Mouse (Mus musculus) layer of hippocampus, adult 9-10 months (tissue): ENCODE measurements at regions not wholly inside any gene's neighbourhood (a gene's known extent, or its start where the extent isn't known, plus 50 kb on each side); places are given as distances from the start of the nearest gene placed in this dataset.

ENCODE experiments used
- DNase-seq: peaks from one replicate; pipeline ENCODE4 v3.0.0; 2022; ENCODE audit warnings: low spot score

DNA sequence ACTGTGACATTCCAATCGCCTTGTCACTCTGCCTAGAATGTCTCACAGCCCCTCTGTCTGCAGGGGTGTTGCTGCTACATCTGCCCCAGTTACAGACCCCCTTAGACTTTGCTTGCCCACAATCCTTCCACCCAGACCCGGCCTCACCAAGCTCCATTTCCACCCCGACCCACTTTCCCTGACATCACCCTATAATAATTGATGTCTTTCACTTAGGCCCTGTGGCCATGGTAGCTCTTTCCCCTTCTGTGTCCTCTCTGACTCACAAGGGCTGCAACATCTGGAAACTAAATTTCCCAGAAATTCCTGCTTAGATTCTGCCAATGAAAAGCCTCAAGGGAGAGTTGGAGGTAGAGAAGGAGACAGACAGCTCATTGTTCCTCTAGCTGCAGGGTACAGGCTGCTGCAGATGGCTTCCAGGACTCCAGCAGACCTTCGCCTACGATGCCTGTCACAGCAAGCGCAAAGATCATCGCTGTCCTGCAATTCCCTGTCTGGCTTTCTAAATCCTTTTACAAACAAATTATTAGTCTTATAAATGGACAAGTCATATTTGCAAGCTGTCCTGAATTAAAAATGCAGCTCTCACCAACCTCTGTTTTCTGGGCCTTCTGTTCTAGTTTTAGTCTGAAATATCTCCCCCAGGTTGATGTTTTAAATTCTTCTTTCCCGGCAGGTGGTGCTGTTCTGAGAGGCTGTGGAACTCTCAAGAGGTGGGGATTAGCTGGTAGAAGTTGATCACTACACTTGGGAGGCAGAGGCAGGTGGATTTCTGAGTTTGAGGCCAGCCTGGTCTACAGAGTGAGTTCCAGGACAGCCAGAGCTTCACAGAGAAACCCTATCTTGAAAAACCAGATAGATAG, 104.9 kb upstream of the Oxgr1 start:
- DNase-seq: no peak

- DNase-seq: no peak
Measured at GRCm38 (mm10) chr14:120148803-120149202, 106.6 kb upstream of the Oxgr1 start.

DNA sequence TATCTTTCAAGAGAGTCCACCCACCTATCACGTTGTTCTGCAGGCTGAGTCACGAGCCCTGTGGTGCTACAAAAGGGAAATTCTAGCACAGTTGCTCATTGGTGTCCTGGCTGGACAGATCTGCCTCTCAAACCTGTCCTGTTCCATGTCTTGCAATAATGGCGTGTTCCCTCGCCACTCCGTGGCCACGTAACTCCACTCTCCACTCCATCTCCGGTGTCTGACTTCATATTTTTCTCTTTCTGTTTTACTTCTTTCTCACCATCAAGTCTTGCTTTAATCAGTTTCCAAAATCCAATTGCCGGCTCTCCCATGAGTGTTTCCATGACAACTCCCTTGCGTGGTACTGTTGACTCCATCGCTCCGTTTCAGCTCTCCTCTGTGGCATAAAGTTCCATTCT, 107.1 kb upstream of the Oxgr1 start:
- DNase-seq: peak; percentile 50

DNA sequence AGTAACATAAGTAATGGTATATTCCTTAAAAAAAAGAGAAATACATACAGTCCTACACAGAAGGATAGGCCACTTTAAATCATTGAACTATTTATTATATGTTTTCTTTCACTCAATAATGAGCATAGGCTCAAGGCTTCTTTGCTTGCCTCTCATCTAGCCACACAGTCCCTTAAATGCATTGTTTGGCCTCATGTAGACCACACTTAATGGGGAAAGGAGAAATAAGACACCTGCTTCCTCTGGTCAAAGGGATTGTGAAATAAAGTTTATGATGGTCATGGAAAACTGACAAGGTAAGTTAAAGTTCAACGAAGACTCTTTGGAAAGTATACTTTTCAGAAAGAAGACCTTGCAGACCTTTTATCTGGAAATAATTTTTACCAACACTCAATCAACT, 108.4 kb upstream of the Oxgr1 start:
- no peak for DNase-seq

- no peak for DNase-seq
Measured at GRCm38 (mm10) chr14:120154413-120154812, 112.2 kb upstream of the Oxgr1 start.

GRCm38 (mm10) chr14:120164184-120164583, 111.3 kb upstream of the Mbnl2 start:
- no peak for DNase-seq

DNA sequence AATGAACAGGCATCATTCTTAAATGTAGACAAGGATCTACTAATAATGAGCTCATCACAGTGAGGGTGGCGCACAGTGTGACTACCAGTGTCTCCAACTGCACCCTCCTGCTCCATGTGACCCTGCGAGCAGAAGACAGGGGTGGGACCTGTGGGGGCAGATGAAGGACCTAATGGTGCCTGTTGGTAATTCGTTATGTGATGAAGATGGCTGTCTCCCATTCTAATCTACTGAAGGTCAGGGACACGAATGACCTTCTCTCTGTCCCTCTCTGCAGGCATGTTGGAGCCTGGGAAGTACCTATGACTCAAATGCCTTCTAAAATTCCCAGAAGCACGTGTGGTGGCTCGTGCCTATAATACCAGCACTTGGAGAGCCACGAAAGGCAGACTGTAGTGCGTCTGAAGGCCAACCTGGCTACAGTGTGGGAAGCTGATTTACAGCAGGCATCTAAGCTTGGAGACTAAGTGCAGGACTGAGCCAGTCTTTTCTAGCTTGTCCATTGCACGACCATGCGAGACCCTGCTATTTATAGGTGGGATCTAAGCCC, 109.9 kb upstream of the Mbnl2 start:
- no peak for DNase-seq

DNA sequence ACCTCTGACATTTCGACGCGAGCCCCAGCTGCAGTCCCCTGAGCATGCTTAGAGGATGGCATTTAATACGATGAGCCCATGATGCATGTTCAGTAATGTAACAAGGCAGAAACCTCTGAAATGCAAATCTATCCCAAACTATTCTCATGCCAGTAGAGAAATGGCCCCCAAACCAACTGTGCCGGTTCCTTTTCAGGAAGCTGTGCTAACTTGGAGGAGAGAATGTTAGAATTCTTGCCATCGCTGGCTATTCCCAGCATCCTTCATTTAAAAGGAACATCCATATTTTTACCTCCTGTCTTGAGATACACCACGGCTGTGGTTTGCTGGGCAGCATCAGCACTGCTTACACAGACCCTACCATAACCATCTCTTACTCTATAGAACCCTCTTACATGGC, 104.7 kb upstream of the Mbnl2 start:
- no peak for DNase-seq

DNA sequence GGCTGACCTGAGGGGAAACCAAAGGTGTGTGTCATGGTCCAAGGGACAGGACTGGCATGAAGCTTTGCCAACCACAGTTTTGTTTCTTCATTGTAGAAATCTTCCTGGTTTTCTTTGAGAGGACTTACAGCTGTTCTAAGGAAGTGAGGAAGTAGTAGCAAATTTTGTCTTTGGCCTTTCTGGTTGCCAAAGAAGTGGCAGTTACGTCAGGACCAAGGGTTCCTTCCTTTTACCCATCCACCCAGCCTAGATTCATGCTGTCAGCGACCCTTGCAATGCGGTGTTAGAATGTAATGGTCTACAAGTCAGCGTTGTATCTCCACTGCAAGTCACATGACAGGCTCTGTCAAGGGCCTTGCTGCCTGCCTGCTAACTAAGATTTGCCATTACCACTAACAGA, 103.4 kb upstream of the Mbnl2 start:
- DNase-seq: no peak

DNA sequence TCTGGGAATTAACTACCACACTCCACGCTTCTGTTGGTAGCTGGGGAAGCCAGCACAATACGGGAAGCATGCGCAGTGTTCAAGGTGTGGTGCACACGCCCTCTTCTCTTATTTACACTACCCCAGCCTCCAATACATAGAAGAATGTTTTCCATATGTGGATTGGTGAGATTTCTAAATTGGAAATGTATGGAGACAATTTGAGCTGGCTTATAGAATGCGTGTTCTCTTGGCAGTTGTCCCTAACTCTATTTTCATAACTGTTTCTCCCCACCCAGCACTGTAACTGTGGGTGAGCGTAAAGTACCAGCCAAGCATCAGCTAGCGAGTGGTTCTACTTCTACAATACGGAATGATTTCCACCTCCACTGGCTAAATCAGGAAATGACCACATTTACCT, 102.6 kb upstream of the Mbnl2 start:
- DNase-seq: no peak

GRCm38 (mm10) chr14:120174615-120175014, 100.9 kb upstream of the Mbnl2 start:
- no peak for DNase-seq

- no peak for DNase-seq
Measured at GRCm38 (mm10) chr14:120195218-120195617, 80.3 kb upstream of the Mbnl2 start.

DNA sequence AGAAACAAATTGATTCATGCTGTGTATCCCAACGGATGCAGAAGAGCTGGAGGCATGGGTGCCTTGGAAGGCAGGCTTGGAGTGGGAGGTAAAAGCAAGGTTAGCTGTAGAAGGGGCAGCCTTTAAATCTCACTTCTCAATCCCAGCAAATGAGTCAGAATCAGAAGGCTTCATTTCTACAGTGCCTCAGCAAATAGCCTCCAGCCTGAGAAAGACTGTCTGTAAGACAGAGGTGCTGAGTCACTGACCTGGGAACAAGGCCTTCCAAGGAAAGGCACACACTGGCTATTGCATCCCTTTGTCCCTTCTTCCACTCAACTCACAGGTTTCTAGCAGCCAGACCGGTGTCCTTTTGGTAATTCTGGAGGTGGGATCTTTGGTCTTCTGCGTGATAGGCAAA, 63.7 kb upstream of the Mbnl2 start:
- no peak for DNase-seq

DNA sequence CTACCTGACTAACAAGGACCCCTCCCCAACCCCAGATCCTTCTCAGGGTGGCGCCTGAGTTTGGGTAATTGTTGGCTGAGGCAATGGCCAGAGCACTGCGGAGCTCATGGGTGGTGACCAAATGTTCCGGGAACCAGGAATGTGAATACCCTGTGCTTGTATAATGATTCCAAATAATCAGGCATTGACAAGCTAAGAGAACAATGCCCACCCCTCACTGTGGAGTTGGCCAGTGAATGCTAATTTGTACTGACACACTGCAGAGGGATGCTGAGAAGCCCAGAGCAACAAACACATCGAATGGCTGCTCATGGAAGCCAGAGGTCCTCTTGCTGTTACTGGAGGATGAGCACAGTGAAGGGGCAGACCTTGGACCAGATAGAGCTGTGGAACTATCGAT, 62.8 kb upstream of the Mbnl2 start:
- DNase-seq: no peak

GRCm38 (mm10) chr14:120219224-120219623, 56.2 kb upstream of the Mbnl2 start:
- DNase-seq: no peak

GRCm38 (mm10) chr14:120223528-120224201, 51.8 kb upstream of the Mbnl2 start:
- DNase-seq: no peak

DNA sequence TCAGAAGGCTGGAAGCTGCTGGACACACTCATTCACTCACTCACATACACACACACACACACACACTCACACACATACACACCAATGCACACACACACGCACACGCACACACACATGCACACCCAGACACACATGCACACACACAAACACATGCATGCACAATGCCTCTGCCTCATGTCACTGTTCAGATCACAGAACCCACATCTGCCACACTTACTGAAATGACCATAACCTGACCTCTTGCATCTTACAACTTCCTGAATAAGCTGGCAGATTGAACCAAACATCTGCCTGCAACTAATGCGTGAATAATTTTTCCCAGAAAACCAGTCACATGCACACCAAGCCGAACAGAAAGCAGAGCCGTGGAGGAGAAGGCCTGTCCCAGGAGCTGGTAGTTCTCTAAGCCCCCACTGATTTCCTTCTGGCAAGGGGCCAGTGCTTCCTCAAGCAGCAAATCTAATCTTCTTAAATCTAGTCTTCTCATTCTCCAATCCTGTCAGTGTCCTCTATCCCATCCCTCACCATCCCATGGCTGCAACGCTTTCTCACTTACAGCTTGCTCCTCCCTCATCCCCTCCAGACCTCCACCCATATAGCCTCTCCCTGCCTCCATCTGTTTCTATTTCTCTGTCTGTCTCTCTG, 51.1 kb upstream of the Mbnl2 start:
- no peak for DNase-seq

DNA sequence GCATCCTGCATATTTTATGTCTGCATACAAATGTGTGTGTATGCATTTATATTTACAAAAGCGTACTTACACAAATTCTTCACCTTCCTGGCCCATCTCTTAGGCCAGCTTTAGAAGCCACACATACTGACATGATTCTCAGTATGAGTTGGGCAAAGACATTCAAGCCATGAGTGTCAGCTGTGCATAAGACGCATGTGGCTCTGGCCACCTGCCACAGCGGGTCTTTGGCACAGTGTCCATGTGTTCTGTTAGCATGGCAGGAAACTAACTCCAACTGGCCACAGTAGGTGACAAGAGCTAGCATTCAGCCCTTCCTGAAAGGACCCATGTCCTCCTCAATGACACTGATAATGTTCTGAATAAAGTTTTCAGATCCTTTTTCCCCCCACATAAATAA, 49.8 kb upstream of the Mbnl2 start:
- no peak for DNase-seq
